Mouse (Mus musculus) lung, postnatal 0 days (tissue): Measurements from ENCODE around the gene Naga.

ENCODE experiments used
- CTCF ChIP-seq: IDR thresholded peaks from 2 replicates; pipeline ENCODE4 v1.5.1; 2016; ENCODE audit warnings: antibody characterized with exemption, mild to moderate bottlenecking
- EP300 ChIP-seq: IDR thresholded peaks from 2 replicates; pipeline ENCODE4 v1.6.1; 2016; ENCODE audit warnings: antibody characterized with exemption, mild to moderate bottlenecking, control low read depth

DNA sequence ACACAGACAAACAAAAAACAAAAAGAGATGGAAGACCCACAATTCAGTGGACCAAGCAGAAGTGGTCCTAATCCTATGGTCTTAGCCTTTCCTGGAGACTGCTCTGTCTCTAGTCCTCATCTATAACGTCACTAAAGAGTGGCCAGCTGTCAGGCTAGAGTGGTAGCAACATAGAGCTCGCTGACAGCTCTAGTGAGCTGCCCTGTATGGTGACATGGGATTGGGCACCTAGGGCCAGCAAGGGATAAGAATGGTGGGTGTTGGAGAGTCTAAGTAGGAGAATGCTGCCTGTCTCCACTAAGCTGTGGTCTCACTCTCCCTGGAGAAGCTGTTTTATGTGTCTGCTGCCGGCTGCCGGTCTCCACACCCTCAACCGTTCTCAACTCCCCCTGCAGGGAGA, 45.9 kb downstream of the Naga start:
- TF ChIP-seq CTCF (no peak), EP300 (no peak)
